Mouse (Mus musculus): ENCODE data around the gene Tmem237.

DNA sequence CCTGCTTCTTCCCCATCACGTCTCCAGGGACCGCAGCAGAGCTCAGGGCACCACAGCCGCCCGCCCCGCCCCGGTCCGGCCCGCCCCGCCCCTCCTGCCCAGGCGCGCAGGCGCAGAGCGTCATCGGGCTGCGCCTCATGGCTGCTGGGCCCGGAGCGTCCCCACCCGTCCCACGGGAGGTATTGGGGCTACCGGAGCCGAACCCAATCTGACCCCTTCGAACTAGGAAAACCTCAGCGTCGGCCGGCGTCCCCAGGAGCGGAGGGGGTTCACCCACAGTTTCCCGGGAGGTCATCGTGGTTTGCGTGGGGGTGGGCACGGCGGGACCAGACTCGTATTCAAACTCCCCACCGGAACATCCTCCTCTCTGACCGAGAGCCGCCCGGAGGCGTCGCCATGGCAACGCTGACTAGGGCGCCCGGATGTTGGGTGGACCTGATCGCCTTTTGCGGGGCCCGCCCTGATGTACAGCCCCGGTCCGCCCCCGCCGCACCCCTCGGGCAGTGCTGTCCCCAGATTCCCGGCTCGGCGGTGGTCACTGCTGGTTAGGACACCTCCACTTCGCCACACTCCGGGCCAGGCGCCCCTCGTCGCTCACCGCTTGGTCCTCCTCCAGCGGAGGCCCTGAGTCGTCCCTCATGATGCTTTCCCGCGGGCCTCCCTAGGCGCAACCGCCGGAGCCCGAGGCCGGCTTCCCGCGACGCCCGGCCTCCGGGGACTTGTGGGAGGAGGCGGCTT lies at the start of gene Tmem237:
- TF ChIP-seq EP300 (IDR thresholded peaks at IDR 0.05; ENCODE audit: low read depth) (no peak), CTCF (IDR thresholded peaks at IDR 0.05; ENCODE audit: low read depth) (no peak)

Measured in heart, postnatal 0 days (tissue).